Mouse (Mus musculus): ENCODE measurements around the gene Gpc6.

The Gpc6 gene

DNA sequence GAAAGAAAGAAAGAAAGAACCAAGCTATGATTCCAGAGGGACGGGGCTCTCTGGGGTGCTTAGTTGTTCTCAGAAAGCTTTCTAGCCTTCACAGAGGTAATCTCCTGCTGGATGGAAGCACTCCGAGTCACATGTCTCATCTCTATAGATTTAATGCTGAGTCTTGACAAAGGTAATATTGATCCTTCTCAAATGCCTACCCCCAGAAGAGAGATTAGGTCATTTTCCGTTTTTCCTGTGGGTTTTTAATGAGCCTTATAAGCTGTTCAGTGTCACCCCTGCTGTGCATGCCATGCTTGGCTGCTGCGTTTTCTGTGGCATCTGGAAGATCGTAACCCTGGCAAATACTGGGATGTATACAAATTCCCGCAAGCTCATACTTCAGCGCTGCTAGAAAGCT, 527.0 kb downstream of the Gpc6 start:
- DNase-seq (ENCODE audit: low read depth, low spot score) = no peak

DNA sequence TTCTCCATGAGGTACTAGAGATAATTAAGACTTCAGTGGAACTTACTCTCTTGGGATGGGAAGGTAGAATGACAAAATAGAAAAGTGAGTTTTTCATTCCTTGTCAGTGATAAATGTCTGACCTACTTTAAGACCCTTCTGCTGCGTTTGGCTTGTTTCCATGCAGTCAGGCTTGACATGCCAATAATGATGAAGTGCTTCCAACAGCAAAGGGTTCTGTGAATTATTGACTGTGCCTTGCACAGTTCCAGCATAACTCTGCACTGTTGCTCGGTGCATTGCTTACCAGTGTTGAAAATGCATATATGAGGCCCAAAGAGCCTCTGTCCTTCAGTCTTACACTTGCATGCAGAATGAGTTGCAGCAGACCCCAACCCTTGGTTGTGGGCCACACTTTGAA, 548.3 kb downstream of the Gpc6 start:
- no peak for DNase-seq (ENCODE audit: low read depth, low spot score)

DNA sequence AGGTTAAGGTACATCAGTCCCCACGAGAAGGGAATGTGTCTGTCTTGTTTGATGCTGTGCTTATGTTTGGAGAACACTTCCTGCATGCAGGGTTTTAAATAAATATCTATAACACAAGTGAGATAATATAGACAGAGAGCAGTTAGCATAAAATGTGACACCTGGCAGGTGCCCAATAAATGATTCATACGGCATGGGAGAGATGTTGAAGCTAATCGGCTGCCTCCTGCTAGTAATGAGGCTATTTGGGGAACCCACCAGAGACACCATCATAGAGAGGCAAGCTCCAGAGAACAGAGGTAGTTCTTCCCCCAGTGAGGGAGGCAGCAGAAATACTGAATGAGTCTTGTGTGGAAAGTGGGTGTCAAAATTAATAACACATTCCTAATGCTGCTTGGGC, 553.8 kb downstream of the Gpc6 start:
- no peak for DNase-seq (ENCODE audit: low read depth, low spot score)

DNA sequence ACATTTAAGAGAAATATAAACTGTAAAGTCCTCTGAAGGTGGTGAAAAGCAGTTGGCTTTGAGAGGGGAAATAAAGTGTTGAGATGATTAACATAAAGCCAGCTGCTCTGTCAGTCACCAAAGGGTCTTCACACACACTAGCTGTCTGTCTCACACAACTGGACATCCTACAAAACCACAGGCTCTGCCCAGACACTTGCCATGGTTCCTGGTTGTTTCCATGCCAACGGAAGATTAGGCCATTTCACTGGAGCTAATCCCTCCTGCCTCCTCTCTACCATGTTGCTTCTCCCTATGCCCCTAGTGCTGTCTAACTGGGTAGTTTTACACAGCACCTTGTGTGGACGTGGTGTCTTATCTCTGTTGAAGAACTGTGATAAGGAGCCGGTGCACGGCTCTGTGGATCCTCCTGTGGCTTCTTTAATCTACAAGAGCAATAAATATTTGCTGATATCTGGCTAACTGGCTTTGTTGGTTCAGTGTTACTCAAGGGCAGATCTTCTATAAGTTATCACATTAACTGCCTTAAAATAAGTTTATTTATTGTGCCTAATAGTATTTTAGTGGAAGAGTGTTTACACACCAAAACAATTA, 562.1 kb downstream of the Gpc6 start:
- no peak for DNase-seq (ENCODE audit: low read depth, low spot score)

DNA sequence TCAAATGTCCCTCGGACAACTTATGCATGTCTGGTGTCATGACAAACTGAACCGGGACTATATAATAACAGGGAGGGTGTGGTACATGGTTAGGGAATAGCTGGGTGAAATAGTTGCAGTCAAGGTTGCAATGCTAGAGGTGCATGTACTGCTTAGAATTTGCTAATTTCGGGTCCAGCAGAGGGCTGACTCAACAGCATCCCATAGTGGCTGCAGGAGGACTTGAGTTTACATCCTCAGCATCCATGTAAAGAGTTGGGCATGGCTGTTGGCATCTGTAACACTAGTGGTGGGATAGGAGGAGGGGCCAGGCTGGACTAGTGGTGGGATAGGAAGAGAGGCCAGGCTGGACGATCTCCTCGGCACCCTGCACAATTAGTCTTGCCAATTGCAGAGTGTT, 565.4 kb downstream of the Gpc6 start:
- DNase-seq (ENCODE audit: low read depth, low spot score) = no peak

DNA sequence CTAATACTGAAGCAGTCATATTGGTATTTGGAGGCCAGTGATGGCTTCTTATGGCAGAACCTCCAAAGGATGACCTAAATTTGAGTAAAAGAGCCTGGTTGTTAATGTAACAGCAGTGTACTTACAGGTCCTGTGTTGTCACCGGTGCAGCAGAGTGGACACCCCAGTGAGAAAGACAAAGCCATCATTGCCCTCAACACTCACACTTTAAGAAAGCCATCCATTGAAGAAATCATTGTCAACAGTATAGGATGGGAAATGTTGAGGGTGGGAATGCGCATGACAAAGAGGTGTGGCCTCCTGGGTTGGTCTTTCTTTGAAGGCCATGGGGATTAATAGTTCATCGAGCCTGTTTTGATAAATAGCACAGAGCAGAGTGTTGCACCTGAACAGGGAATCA, 570.0 kb downstream of the Gpc6 start:
- DNase-seq (ENCODE audit: low read depth, low spot score) = no peak

DNA sequence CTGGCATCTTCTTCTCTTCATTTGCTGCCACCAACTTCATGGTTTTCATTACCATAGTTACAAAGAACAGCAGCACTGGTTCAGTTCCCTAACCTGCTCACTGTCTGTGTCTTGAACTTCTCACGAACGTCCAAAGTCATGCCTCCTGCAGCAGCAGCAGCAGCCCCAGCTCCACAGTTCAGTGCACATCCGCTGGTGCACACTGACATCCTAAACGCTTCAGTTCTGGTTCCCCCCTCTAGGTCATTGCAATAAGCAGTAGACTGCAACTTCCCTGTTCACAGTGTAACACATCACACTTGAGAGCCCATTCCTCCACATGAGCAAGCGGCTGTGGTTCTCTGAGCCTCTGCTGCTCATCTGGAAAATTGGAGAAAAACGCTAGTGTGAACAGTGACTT, 573.7 kb downstream of the Gpc6 start:
- DNase-seq (ENCODE audit: low read depth, low spot score) = no peak

DNA sequence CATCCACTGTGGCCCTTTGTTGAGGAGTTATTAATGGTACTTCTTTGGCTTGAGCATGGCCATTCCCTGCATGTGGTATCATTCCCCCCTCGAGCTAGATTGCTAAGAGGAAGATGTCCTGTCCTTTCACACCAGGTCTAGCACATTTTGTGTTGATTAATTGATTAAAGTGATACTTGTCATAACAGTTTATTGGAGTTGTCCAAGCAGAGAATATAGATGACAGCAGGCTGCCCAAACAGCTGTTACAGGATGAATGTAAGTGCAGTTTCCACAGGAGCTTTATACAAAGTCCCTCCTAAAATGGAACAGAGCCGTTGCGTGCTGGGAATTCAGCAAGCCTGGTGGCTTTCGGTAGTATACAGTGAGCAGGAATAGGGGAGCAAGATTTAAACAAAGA, 574.2 kb downstream of the Gpc6 start:
- no peak for DNase-seq (ENCODE audit: low read depth, low spot score)

DNA sequence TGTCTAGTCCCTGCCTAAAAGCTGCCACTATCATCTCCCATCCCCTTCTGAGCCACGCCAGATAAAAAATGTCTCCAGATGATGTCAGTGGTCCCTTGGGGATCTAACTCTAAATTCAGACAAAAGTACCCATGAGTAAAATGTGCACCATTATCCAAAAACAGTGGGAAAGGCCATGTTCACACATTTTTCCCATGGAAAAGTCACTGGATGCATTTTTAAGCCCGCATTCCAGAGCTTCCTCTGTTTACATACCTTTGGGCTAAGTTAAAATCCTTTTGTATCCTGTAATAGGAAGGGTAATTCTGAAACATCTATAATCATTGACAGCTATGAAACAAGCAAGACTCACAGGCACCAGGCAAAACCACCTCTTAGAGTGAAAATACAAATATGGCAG, 589.7 kb downstream of the Gpc6 start:
- DNase-seq (ENCODE audit: low read depth, low spot score) = no peak

DNA sequence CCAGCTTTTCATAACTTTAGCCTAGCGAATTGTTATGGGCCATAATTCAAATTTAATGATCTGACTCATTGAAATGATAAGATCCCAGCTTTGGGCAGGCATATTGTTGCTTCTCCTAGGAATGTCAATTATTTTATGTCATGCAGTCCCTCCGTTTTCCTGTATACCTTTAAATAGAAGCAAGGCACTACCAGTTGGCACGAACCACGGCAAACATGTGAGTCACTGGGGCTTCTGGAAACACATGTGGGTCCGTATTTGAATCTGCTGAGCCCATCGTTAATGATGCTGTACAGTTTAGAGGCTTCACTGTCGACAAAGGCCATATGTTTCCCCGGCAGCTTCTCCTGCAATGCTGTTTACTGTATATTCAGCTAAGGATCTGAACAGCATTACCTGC, 594.5 kb downstream of the Gpc6 start:
- DNase-seq (ENCODE audit: low read depth, low spot score) = no peak

DNA sequence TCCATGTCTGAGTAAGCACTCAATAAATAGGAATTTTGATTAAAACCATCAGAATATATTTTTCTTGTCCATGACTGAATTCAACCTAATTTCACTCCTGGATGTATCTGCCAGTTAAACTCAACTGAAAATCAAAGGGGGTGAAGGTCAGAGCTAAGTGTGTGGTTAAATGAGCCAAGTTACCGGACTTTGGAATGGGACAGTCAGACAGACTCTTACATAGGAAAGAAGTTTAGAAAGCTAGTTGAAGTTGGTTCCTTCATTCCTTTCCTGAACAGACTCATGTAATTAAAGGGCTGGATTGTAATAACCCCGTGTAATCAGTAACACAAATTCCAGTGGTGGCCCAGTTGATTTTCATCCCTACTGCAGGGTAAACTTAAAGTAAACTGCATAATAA, 595.6 kb downstream of the Gpc6 start:
- DNase-seq (ENCODE audit: low read depth, low spot score) = no peak

DNA sequence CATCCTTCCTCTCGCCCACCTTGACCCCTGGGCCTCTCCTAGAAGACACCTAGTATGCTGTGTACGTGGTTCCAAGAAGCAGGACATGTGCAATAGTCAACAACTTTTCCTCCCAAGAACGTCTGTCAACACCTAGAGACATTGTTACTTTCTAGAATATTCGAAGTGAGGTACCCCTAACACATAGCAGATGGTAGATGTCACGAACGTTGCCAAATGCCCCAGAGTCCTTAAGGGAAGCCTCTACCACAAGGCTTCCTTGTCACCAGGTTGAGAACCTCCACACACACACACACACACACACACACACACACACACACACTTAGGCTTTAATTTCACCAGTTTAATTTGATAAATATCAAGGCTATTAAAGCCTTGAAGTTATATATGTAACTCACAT, 600.0 kb downstream of the Gpc6 start:
- DNase-seq (ENCODE audit: low read depth, low spot score) = no peak

DNA sequence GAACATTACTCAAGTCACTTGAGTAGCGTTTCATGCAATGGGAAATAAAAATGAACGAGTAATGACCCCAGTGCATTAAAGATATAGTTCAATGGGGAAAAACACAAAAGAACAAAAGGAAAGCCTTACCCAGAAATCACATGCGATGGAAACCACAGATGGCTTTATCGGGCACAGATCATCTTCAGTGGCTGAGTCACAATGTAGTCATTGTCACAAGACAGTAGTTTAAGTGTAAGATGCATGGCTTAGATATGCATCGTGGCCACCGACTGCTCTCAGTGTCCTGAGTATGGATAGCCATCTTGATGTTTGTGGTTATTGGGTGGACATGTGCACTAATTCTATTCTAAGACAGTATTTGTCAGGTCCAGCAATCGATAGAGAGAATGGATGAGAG, 601.9 kb downstream of the Gpc6 start:
- no peak for DNase-seq (ENCODE audit: low read depth, low spot score)

DNA sequence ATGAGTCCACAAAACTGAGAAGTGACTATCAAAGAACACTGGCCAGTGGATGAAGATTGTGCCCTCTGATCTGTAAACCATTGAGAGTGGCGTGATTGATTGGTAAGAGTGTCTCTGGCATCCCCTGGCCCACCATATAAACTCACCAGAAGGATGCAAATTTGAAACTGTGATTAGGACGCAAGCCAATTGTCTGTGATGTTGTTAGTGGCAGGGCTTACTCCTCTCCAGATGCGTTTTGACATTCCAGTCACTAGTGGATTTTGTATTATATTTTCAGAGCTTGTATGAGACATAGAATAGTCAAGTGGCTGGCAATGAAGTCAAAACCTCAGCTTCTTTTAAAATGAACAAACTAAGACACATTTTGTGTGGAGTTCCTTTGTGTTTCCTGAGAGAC, 604.3 kb downstream of the Gpc6 start:
- DNase-seq (ENCODE audit: low read depth, low spot score) = no peak

DNA sequence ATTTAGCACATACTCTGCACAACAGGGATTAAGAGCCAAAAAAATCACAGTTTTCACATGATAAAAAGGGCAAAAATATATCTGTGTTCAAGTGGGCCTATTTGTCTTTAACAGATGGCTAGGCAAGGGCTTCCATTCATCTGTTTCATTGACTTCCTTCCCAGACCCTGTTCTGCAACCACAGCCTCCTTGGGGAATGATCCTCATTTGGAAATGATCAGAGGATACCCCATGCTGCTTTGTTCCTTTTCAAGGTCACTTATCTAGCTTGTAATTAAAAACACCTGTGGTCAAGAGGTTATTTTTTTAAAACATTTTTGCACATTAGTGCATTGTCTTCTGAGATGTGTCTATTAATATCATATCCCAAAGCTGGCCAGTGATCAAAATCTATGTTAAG, 627.7 kb downstream of the Gpc6 start:
- no peak for DNase-seq (ENCODE audit: low read depth, low spot score)

DNA sequence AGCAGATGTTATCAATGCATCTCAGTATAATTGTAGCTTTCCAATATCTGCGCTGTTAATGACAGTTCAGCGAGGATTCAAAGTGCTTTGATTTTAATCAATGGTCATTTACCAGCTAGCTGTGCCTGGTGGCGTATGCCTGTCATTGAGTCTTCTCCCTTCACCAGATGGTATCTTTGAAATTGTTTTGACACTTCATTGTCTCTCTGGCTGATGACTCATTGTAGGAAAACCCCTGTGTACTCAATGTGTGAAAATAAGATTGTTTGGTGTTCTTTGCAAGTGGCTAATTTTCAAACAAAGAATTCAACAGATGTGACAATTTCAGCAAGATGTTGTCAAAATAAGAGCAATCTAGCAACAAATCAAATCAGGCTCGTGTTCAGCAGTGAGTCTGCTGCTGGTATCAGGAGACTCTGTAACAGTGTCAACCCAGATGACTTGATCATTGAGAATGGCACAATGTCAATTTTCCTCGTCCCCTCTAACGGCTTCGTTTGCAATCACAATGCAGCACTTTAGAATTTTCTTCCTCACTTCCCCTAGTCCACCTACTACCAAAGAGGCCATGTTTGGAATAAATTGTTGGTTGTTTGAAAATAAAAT, 631.7 kb downstream of the Gpc6 start:
- no peak for DNase-seq (ENCODE audit: low read depth, low spot score)

DNA sequence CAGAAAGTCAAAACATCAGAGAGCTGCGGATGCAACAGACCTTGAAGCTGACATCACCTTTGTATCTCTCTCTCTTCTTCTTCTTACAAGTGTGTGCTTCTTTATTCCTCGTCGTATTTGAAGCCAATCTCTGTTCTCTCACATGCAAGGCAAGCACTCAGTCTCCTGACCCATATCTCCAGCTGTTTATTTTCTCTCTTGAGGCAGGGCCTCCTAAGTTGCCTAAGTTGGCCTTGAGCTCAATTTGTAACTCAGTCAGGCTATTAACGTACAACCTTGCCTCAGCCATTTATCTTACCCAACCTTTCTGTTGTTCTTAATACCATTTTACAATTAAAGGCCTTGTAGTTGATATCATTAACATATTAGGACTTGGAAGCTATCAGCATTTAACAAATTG, 637.0 kb downstream of the Gpc6 start:
- DNase-seq (ENCODE audit: low read depth, low spot score) = no peak

DNA sequence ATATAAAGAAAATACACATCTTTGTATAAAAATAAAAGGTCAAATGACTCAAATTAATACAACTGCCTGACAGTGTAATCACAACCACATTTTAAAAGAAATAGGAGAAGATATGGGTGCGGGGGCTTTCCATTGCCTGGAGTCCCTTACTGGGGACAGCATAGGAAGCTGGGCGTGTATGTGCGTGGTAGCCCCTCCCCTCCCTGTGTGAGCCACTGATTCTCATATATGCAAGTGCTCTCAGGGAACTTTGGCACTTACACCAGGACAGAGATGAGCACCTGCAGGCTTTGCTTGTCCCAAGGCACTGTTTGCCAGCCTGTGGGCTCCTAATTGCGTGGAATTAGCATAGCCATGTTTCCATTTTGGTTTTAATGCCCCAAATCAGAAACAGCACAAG, 644.2 kb downstream of the Gpc6 start:
- DNase-seq (ENCODE audit: low read depth, low spot score) = no peak

DNA sequence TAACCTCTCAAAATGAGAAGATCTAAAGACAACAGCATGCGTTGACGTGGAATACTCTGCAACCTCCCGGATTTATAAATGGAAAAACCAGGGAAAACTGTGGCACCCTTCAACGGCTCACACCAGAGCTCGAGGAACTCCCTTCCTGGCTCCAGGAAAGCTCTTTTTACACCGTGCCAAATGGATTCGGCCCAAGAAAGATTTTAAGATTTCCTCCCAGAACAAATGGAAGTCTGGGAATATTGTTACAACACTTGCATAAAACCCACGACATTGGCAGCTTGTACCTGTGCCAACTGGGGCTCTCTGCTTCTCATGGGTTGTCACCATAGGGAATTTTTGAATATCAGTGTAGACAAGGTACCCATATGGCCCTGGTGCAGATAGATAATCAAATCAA, 647.1 kb downstream of the Gpc6 start:
- DNase-seq (ENCODE audit: low read depth, low spot score) = peak; percentile 65

DNA sequence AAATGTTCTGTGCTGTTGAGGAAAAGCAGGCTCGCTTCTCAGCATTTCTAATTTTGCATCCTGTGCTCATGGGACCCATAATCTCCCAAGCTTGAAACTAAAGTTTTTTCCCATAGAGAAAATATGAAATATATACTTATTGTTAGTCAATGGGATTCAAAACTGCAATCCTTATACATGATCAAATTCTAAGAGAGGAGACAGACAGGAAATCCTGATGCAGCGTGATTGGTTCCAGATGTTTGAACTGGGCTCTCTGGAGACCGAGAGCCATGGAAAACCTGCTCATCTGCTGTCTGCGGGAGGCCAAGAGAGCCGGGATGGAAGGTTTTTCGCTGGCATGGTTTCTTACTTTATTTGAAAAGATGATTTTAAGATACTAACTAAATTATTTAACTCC, 649.1 kb downstream of the Gpc6 start:
- no peak for DNase-seq (ENCODE audit: low read depth, low spot score)

DNA sequence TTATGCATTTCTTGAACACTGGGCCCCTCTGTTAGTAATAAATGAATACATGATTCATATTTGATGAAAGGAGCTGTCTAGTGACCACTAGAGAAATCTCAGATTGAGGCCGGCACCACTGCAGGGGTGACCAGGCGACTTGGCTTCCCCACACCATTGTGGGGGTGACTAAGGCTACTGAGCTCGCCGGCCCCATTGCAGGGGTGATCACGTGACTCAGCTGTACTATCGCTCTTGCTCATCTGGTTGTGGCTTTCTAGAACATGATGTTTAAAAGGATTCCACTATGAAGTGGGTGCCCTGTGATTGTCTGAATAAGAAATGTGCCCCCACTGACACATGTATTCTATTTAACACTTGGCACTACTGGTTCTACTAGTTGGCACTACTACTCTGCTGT, 656.6 kb downstream of the Gpc6 start:
- no peak for DNase-seq (ENCODE audit: low read depth, low spot score)

DNA sequence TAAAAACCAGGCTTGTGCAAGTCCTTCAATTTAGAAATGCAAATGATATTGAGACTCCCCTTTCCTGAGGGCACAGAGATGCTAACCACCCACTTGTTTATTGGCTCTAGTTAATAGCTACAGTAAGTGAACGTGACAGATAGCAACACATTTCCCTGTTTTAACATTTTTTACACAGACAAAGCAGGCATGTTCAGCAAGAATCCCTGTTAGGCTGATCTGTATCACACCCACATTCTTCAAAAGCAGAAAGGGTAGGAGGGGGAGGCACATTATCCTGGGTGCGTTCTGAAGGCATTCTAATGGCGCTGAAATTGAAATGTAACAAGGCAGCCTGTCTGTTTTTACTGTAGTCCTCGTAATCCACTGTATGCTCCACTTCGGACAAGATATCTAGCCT, 674.6 kb downstream of the Gpc6 start:
- no peak for DNase-seq (ENCODE audit: low read depth, low spot score)

DNA sequence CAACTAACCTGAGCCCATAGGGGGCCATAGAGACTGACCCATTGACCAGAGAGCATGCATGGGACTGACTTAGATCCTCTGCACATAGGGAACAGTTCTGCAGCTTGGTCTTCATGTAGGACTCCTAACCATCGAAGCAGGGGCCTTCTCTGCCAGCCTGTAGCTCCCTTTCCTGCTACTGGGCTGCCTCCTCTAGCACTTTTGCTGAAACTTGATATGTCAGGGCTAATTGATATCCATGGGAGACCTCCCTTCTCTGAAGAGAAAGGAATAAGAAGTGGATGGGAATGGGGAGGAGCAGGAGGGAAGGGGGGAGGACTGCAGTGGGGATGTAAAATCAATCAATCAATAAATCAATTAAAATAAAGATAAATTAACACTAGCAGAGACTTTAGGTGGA, 678.7 kb downstream of the Gpc6 start:
- DNase-seq (ENCODE audit: low read depth, low spot score) = no peak

DNA sequence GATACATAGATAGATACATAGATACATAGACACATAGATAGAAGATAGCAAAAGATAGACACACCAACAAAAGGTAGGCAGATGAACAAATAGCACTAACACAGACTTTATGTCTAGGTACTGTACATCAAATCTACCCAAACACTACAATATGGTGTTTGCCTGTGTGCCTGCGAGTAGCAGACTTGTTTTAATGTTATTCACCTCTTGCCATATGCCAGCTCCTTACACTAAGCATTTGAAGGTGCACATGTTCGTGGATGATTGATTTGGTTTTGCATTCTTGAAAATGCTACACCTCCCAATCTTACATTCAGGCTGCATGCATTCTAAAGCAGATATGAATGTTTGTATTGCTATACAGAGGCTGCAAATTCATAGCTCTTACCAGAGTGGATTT, 680.6 kb downstream of the Gpc6 start:
- DNase-seq (ENCODE audit: low read depth, low spot score) = peak; percentile 8

Data from brain, embryonic 18.5 days (tissue).